ENCODE assay signal across 9 mouse cellular contexts in the genomic region with DNA sequence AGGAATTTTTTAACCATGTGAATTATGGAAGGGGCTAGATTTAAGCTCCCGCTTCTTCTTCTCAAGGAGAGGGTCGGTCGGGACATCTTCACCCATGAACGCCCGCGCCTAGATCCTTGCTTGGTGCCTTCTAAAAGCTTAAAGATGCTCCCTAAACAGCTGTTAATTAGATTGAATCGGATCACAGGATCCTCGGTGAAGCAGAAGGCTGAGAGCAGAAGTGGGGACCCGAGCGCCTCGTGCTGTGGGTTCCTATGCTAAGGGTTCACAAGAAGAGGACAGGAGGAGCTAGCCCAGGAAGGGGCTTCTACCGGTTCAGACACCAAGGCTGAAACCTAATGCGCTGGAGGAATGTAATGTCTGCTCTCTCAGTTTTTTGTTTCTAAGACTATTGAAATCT. TPM values are rescaled to one million over a fixed set of nuclear protein-coding genes. Genes with fewer than 3 reads are reported as not detected.
DNase-seq lines count a peak whose midpoint lies in the region; ATAC-seq and TF ChIP-seq lines count a peak whose summit lies in the region.
"Had no signal": no experiment of that assay in that cellular context is flagged by ENCODE, and none has a peak within 500 bp of the region (broad histone marks: within the 10 kb centered on the region; RNA-seq: fewer than 3 reads in every experiment).

No protein-coding gene starts in this region.

- H3K9ac ChIP-seq in kidney, embryonic 16.5 days (replicated peaks; ENCODE audit: low read length): no peak overlapping the region; the same call in 1 of the 2 replicates
- no peak overlapping the region for H3K9ac ChIP-seq in embryonic facial prominence, embryonic 13.5 days
- peak overlapping the region; percentile 87 for H3K9ac ChIP-seq in hindbrain, embryonic 14.5 days
- H3K9ac ChIP-seq in midbrain, postnatal 0 days (replicated peaks; ENCODE audit: low read length, poor library complexity, severe bottlenecking): peak overlapping the region; percentile 82
- no peak overlapping the region for H3K9ac ChIP-seq in liver, embryonic 11.5 days (ENCODE audit: low read depth, low read length)
- H3K9ac ChIP-seq in liver, postnatal 0 days (replicated peaks): no peak overlapping the region

- peaks cover 18% of the 10 kb centered on the region for H3K4me1 ChIP-seq in kidney, embryonic 16.5 days (ENCODE audit: insufficient read depth, low read length)
- H3K4me1 ChIP-seq in embryonic facial prominence, embryonic 13.5 days: peaks cover 15% of the 10 kb centered on the region
- H3K4me1 ChIP-seq in hindbrain, embryonic 14.5 days (replicated peaks; ENCODE audit: control insufficient read depth, insufficient read depth, low read length): peaks cover 39% of the 10 kb centered on the region
- peaks cover 20% of the 10 kb centered on the region for H3K4me1 ChIP-seq in midbrain, postnatal 0 days (ENCODE audit: insufficient read depth, low read length)
- H3K4me1 ChIP-seq in liver, embryonic 11.5 days (replicated peaks; ENCODE audit: control insufficient read depth, insufficient read depth, low read length): no peaks in the 10 kb centered on the region
- peaks cover 2% of the 10 kb centered on the region; the same call in 1 of the 2 replicates for H3K4me1 ChIP-seq in liver, postnatal 0 days (ENCODE audit: insufficient read depth)

- no peaks in the 10 kb centered on the region; the same call in 1 of the 2 replicates for H3K9me3 ChIP-seq in kidney, embryonic 16.5 days (ENCODE audit: low read length)
- no peaks in the 10 kb centered on the region for H3K9me3 ChIP-seq in embryonic facial prominence, embryonic 13.5 days
- no peaks in the 10 kb centered on the region for H3K9me3 ChIP-seq in hindbrain, embryonic 14.5 days (ENCODE audit: control insufficient read depth, low read length)
- H3K9me3 ChIP-seq in midbrain, postnatal 0 days (ENCODE audit: low read length): no peaks in the 10 kb centered on the region
- no peaks in the 10 kb centered on the region for H3K9me3 ChIP-seq in liver, embryonic 11.5 days (ENCODE audit: control insufficient read depth, low read length)
- no peaks in the 10 kb centered on the region for H3K9me3 ChIP-seq in liver, postnatal 0 days (ENCODE audit: low read length)

- no peak for ATAC-seq in kidney, embryonic 16.5 days (ENCODE audit: low FRiP score, low TSS enrichment)
- ATAC-seq in embryonic facial prominence, embryonic 13.5 days (ENCODE audit: insufficient number of reproducible peaks, insufficient read depth, low FRiP score, low TSS enrichment, low read depth): no peak
- ATAC-seq in hindbrain, embryonic 14.5 days (ENCODE audit: low FRiP score): no peak
- ATAC-seq in midbrain, postnatal 0 days (ENCODE audit: low FRiP score): 0 out of 2 replicates have a peak, but pooled peaks have one; percentile 6
- no peak for ATAC-seq in liver, embryonic 11.5 days (replicated peaks; ENCODE audit: low FRiP score)
- no peak for ATAC-seq in liver, postnatal 0 days

- H3K4me3 ChIP-seq in kidney, embryonic 16.5 days (ENCODE audit: low read length): peak overlapping the region; percentile 61; the same call in 1 of the 2 replicates
- H3K4me3 ChIP-seq in embryonic facial prominence, embryonic 13.5 days: peak overlapping the region; percentile 63
- H3K4me3 ChIP-seq in hindbrain, embryonic 14.5 days (replicated peaks; ENCODE audit: low read length): peak overlapping the region; percentile 90
- peak overlapping the region; percentile 89 for H3K4me3 ChIP-seq in midbrain, postnatal 0 days (ENCODE audit: low read depth, low read length)
- H3K4me3 ChIP-seq in liver, embryonic 11.5 days (ENCODE audit: low read depth, low read length): no peak overlapping the region
- no peak overlapping the region for H3K4me3 ChIP-seq in liver, postnatal 0 days (ENCODE audit: low read depth, low read length)

- H3K36me3 ChIP-seq in kidney, embryonic 16.5 days (ENCODE audit: insufficient read depth, low read length): no peaks in the 10 kb centered on the region
- no peaks in the 10 kb centered on the region for H3K36me3 ChIP-seq in embryonic facial prominence, embryonic 13.5 days
- no peaks in the 10 kb centered on the region for H3K36me3 ChIP-seq in hindbrain, embryonic 14.5 days (replicated peaks; ENCODE audit: control insufficient read depth, insufficient read depth)
- H3K36me3 ChIP-seq in midbrain, postnatal 0 days (ENCODE audit: insufficient read depth, low read length): no peaks in the 10 kb centered on the region
- H3K36me3 ChIP-seq in liver, embryonic 11.5 days (ENCODE audit: control insufficient read depth, insufficient read depth, low read length): no peaks in the 10 kb centered on the region
- no peaks in the 10 kb centered on the region for H3K36me3 ChIP-seq in liver, postnatal 0 days (replicated peaks; ENCODE audit: insufficient read depth, low read length)

- no peak for TF ChIP-seq CTCF in midbrain, postnatal 0 days (IDR thresholded peaks at IDR 0.05)
- no peak for TF ChIP-seq CTCF in liver, postnatal 0 days (IDR thresholded peaks at IDR 0.05; ENCODE audit: low read depth)

- H3K27ac ChIP-seq in kidney, embryonic 16.5 days (ENCODE audit: low read length): no peak overlapping the region
- H3K27ac ChIP-seq in embryonic facial prominence, embryonic 13.5 days: no peak overlapping the region
- peak overlapping the region; percentile 83 for H3K27ac ChIP-seq in hindbrain, embryonic 14.5 days
- H3K27ac ChIP-seq in midbrain, postnatal 0 days (ENCODE audit: low read depth, low read length): peak overlapping the region; percentile 80
- H3K27ac ChIP-seq in liver, embryonic 11.5 days (ENCODE audit: low read depth, low read length): no peak overlapping the region
- H3K27ac ChIP-seq in liver, postnatal 0 days (ENCODE audit: low read depth): no peak overlapping the region

- WGBS in kidney, embryonic 16.5 days: 4% methylated on average over 13 of the region's 13 CpGs
- 7% methylated on average over 13 of the region's 13 CpGs for WGBS in embryonic facial prominence, embryonic 13.5 days
- WGBS in hindbrain, embryonic 14.5 days: 10% methylated on average over 13 of the region's 13 CpGs
- 2% methylated on average over 13 of the region's 13 CpGs for WGBS in midbrain, postnatal 0 days
- 12% methylated on average over 13 of the region's 13 CpGs for WGBS in liver, embryonic 11.5 days
- WGBS in liver, postnatal 0 days (ENCODE audit: insufficient replicate concordance): 14% methylated on average over 13 of the region's 13 CpGs

- TF ChIP-seq EP300 in liver, postnatal 0 days (IDR thresholded peaks at IDR 0.05; ENCODE audit: low read depth): no peak

- no peak for DNase-seq in kidney, postnatal 36 days
- DNase-seq in hindbrain, embryonic 14.5 days (ENCODE audit: low spot score): peak; percentile 33
- DNase-seq in midbrain, postnatal 0 days (ENCODE audit: low spot score): peak; percentile 12
- DNase-seq in liver, embryonic 11.5 days (ENCODE audit: low spot score): no peak
- DNase-seq in urinary bladder, postnatal 14 days (ENCODE audit: low spot score): no peak
- DNase-seq in liver, postnatal 0 days: no peak

- H3K4me2 ChIP-seq in kidney, embryonic 16.5 days (replicated peaks; ENCODE audit: low read depth, low read length): peak overlapping the region; percentile 99
- H3K4me2 ChIP-seq in embryonic facial prominence, embryonic 13.5 days: peak overlapping the region; percentile 98
- H3K4me2 ChIP-seq in hindbrain, embryonic 14.5 days (replicated peaks): peak overlapping the region; percentile 92
- H3K4me2 ChIP-seq in midbrain, postnatal 0 days (ENCODE audit: low read depth, low read length, poor library complexity, severe bottlenecking): peak overlapping the region; percentile 83
- no peak overlapping the region; the same call in 1 of the 2 replicates for H3K4me2 ChIP-seq in liver, embryonic 11.5 days
- no peak overlapping the region for H3K4me2 ChIP-seq in liver, postnatal 0 days (ENCODE audit: low read depth, low read length)

- peaks cover 48% of the 10 kb centered on the region for H3K27me3 ChIP-seq in kidney, embryonic 16.5 days (ENCODE audit: insufficient read depth, low read length)
- H3K27me3 ChIP-seq in embryonic facial prominence, embryonic 13.5 days: peaks cover 58% of the 10 kb centered on the region
- no peaks in the 10 kb centered on the region; the same call in 1 of the 2 replicates for H3K27me3 ChIP-seq in hindbrain, embryonic 14.5 days (ENCODE audit: control insufficient read depth, insufficient read depth, low read length)
- 0 out of 2 replicates have a peak, but pooled peaks cover 3% of the 10 kb centered on the region for H3K27me3 ChIP-seq in midbrain, postnatal 0 days (ENCODE audit: insufficient read depth, low read length)
- H3K27me3 ChIP-seq in liver, embryonic 11.5 days (replicated peaks; ENCODE audit: control insufficient read depth, insufficient read depth, low read length): peaks cover 52% of the 10 kb centered on the region
- H3K27me3 ChIP-seq in liver, postnatal 0 days (ENCODE audit: insufficient read depth, low read length): peaks cover 40% of the 10 kb centered on the region

RNA-seq across cellular contexts. Expression of a gene that starts 0.5 kb away (rescaled TPM):
- polyA plus RNA-seq in kidney, embryonic 16.5 days (2015; fragmentation: Nextera tagmentation; extraction: Ambion mirVana): 0.55 and 0.74 TPM in 2 replicates
- 0.84 and 1.1 TPM in 2 replicates for polyA plus RNA-seq in embryonic facial prominence, embryonic 13.5 days (2015; fragmentation: Nextera tagmentation; extraction: Ambion mirVana)
- 9.6 and 10.0 TPM in 2 replicates for polyA plus RNA-seq in hindbrain, embryonic 14.5 days (2014; fragmentation: Nextera tagmentation; extraction: Ambion mirVana)
- total RNA-seq in midbrain, postnatal 0 days (2014; rRNA removed): 26.9 and 32.4 TPM in 2 replicates
- 3.3 and 4.6 TPM in 2 replicates for polyA plus RNA-seq in midbrain, postnatal 0 days (2015; fragmentation: Nextera tagmentation; extraction: Ambion mirVana)
- polyA plus RNA-seq in liver, embryonic 11.5 days (2014; fragmentation: Nextera tagmentation; extraction: Ambion mirVana): 0.17 and 0.18 TPM in 2 replicates
- polyA plus RNA-seq in liver, postnatal 0 days (2015; fragmentation: Nextera tagmentation; extraction: Ambion mirVana): 0.34 and 0.56 TPM in 2 replicates
- total RNA-seq: MEL had no signal

Comparison
In these comparisons a context has a peak if more than half of its experiments do, and no peak if none do; other contexts are left out.
1. H3K27ac ChIP-seq: peak in hindbrain, embryonic 14.5 days (single experiment) and midbrain, postnatal 0 days (single experiment); none in kidney, embryonic 16.5 days (single experiment), embryonic facial prominence, embryonic 13.5 days (single experiment), liver, embryonic 11.5 days (single experiment) and liver, postnatal 0 days (single experiment).
2. H3K4me2 ChIP-seq: peak in kidney, embryonic 16.5 days (single experiment), embryonic facial prominence, embryonic 13.5 days (single experiment), hindbrain, embryonic 14.5 days (single experiment) and midbrain, postnatal 0 days (single experiment); none in liver, embryonic 11.5 days (single experiment) and liver, postnatal 0 days (single experiment).
3. H3K4me3 ChIP-seq: peak in kidney, embryonic 16.5 days (single experiment), embryonic facial prominence, embryonic 13.5 days (single experiment), hindbrain, embryonic 14.5 days (single experiment) and midbrain, postnatal 0 days (single experiment); none in liver, embryonic 11.5 days (single experiment) and liver, postnatal 0 days (single experiment).
4. H3K9ac ChIP-seq: peak in hindbrain, embryonic 14.5 days (single experiment) and midbrain, postnatal 0 days (single experiment); none in kidney, embryonic 16.5 days (single experiment), embryonic facial prominence, embryonic 13.5 days (single experiment), liver, embryonic 11.5 days (single experiment) and liver, postnatal 0 days (single experiment).
5. DNase-seq: peak in hindbrain, embryonic 14.5 days (single experiment) and midbrain, postnatal 0 days (single experiment); none in kidney, postnatal 36 days (0 of 2), liver, embryonic 11.5 days (single experiment), urinary bladder, postnatal 14 days (single experiment) and liver, postnatal 0 days (single experiment).